Mouse (Mus musculus): ENCODE measurements around the gene Usp49.
"Not testable (repeated sequence)": the region's sequence is repeated elsewhere in the genome, so short reads cannot be mapped to it uniquely, and the experiment has no call there.

Gene Usp49

GRCm38 (mm10) chr17:47630678-47631065 lies at the start of gene Usp49:
Gene Usp49 (plus strand): TSS chr17:47630690.
- DNase-seq (ENCODE audit: extremely low read depth, low read depth), result no peak

- no peak for DNase-seq (ENCODE audit: extremely low read depth, low read depth)
These were observed 49.5 kb upstream of the Usp49 start for GRCm38 (mm10) chr17:47580962-47581361.

GRCm38 (mm10) chr17:47588517-47588916 lies 42.0 kb upstream of the Usp49 start:
- DNase-seq (ENCODE audit: extremely low read depth, low read depth), result no peak

GRCm38 (mm10) chr17:47591073-47591472 lies 39.4 kb upstream of the Usp49 start:
- DNase-seq (ENCODE audit: extremely low read depth, low read depth), result no peak

GRCm38 (mm10) chr17:47593215-47593853 lies 37.2 kb upstream of the Usp49 start:
- peak; percentile 69 for DNase-seq (ENCODE audit: extremely low read depth, low read depth)

GRCm38 (mm10) chr17:47593854-47594182 lies 36.7 kb upstream of the Usp49 start:
- DNase-seq (ENCODE audit: extremely low read depth, low read depth), result no peak

- no peak for DNase-seq (ENCODE audit: extremely low read depth, low read depth)
These were observed 36.1 kb upstream of the Usp49 start for GRCm38 (mm10) chr17:47594183-47594968.

GRCm38 (mm10) chr17:47594969-47595247 lies 35.6 kb upstream of the Usp49 start:
- no peak for DNase-seq (ENCODE audit: extremely low read depth, low read depth)

- peak; percentile 97 for DNase-seq (ENCODE audit: extremely low read depth, low read depth)
These were observed 35.0 kb upstream of the Usp49 start for GRCm38 (mm10) chr17:47595248-47596161.

GRCm38 (mm10) chr17:47596162-47596838 lies 34.2 kb upstream of the Usp49 start:
- DNase-seq (ENCODE audit: extremely low read depth, low read depth), result no peak

- DNase-seq (ENCODE audit: extremely low read depth, low read depth), result no peak
These were observed 33.7 kb upstream of the Usp49 start for GRCm38 (mm10) chr17:47596839-47597164.

- no peak for DNase-seq (ENCODE audit: extremely low read depth, low read depth)
These were observed 33.2 kb upstream of the Usp49 start for GRCm38 (mm10) chr17:47597261-47597660.

GRCm38 (mm10) chr17:47597838-47598579 lies 32.5 kb upstream of the Usp49 start:
- peak; percentile 95 for DNase-seq (ENCODE audit: extremely low read depth, low read depth)

- not testable (repeated sequence) for DNase-seq (ENCODE audit: extremely low read depth, low read depth)
These were observed 31.7 kb upstream of the Usp49 start for GRCm38 (mm10) chr17:47598580-47599304.

GRCm38 (mm10) chr17:47599511-47600297 lies 30.8 kb upstream of the Usp49 start:
- peak; percentile 72 for DNase-seq (ENCODE audit: extremely low read depth, low read depth)

- no peak for DNase-seq (ENCODE audit: extremely low read depth, low read depth)
These were observed 29.7 kb upstream of the Usp49 start for GRCm38 (mm10) chr17:47600601-47601388.

- DNase-seq (ENCODE audit: extremely low read depth, low read depth), result no peak
These were observed 29.1 kb upstream of the Usp49 start for GRCm38 (mm10) chr17:47601389-47601755.

- no peak for DNase-seq (ENCODE audit: extremely low read depth, low read depth)
These were observed 28.2 kb upstream of the Usp49 start for GRCm38 (mm10) chr17:47602289-47602688.

- DNase-seq (ENCODE audit: extremely low read depth, low read depth), result no peak
These were observed 24.3 kb upstream of the Usp49 start for GRCm38 (mm10) chr17:47606220-47606619.

All from MEL-GATA-1-ER (cell line).